In the genomic region with DNA sequence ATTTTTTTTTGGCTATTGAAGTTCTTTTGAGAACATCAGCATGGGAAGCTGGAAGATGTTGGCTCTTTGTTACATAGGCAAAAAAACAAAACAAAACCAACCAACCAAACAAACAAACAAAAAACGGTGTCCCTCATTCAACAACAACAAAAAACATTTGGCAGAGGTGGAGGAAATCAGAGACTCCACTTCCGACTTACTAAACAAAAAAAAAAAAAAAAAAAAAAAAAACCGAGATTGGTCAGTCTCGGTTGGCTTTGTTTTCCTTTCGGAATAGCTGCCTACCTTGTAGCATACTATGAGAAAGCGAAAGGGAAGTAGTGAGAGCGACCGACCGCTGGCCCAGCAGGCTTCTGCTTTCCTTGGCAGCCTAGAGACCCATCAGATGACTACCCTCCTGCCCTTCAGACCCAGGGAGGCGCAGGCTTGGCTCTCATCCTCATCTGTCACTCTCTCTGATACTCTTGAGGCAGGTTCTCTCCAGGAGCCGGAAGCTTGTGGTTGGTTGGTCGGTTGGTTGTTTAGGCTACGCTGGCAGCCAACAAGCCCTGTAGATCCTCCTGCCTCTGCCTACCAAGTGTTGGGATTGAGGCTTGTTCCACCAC, we compare ENCODE assay signal across 8 mouse cellular contexts. TPM values are rescaled to one million over a fixed set of nuclear protein-coding genes. Genes with fewer than 3 reads are reported as not detected.
DNase-seq lines count a peak whose midpoint lies in the region; ATAC-seq and TF ChIP-seq lines count a peak whose summit lies in the region.

No protein-coding gene starts in this region.

- peak overlapping the region; percentile 98 for H3K27ac ChIP-seq in gastrocnemius, adult 2 months
- H3K27ac ChIP-seq in heart, embryonic 15.5 days, result peak overlapping the region; percentile 96
- H3K27ac ChIP-seq in midbrain, embryonic 13.5 days, result no peak overlapping the region

- H3K4me2 ChIP-seq in heart, embryonic 15.5 days, result peak overlapping the region; percentile 69
- peak overlapping the region; percentile 58 for H3K4me2 ChIP-seq in midbrain, embryonic 13.5 days (replicated peaks)

- peaks cover 50% of the 10 kb centered on the region for H3K4me1 ChIP-seq in heart, embryonic 15.5 days (replicated peaks)
- peaks cover 54% of the 10 kb centered on the region for H3K4me1 ChIP-seq in midbrain, embryonic 13.5 days (replicated peaks)

- intact Hi-C loops in gastrocnemius, adult 2 months (cut with DNase I), result no loop called here

- no peak for TF ChIP-seq CTCF in gastrocnemius, adult 2 months (IDR thresholded peaks at IDR 0.05)

- peak overlapping the region; percentile 79 for H3K4me3 ChIP-seq in gastrocnemius, adult 2 months
- peak overlapping the region; percentile 85 for H3K4me3 ChIP-seq in heart, embryonic 15.5 days
- peak overlapping the region; percentile 67 for H3K4me3 ChIP-seq in midbrain, embryonic 13.5 days (replicated peaks)

- 0 out of 2 replicates have a peak overlapping the region, but pooled peaks have one; percentile 84 for H3K9ac ChIP-seq in heart, embryonic 15.5 days
- H3K9ac ChIP-seq in midbrain, embryonic 13.5 days (replicated peaks), result peak overlapping the region; percentile 80

- no peaks in the 10 kb centered on the region for H3K27me3 ChIP-seq in heart, embryonic 15.5 days
- H3K27me3 ChIP-seq in midbrain, embryonic 13.5 days, result peaks cover 10% of the 10 kb centered on the region

- peak; percentile 67 for DNase-seq in gastrocnemius, adult 2 months
- no peak for DNase-seq in gastrocnemius, postnatal 10 days
- peak; percentile 50 to 52 for DNase-seq in adrenal gland, postnatal 36 days
- peak; percentile 81 to 93 for DNase-seq in kidney, postnatal 25 days
- no peak for DNase-seq in right cerebral cortex, postnatal 4 days
- DNase-seq in layer of hippocampus, postnatal 14 days (ENCODE audit: low spot score in 2 of 2), result no peak

- WGBS in heart, embryonic 15.5 days, result 67% methylated on average over 13 of the region's 13 CpGs
- WGBS in midbrain, embryonic 13.5 days, result 83% methylated on average over 13 of the region's 13 CpGs

- H3K36me3 ChIP-seq in heart, embryonic 15.5 days, result no peaks in the 10 kb centered on the region
- H3K36me3 ChIP-seq in midbrain, embryonic 13.5 days, result peaks cover 7% of the 10 kb centered on the region; the same call in 1 of the 2 replicates

- no peak for ATAC-seq in heart, embryonic 15.5 days (replicated peaks; ENCODE audit: insufficient number of reproducible peaks, insufficient read depth, low FRiP score, low read depth)
- ATAC-seq in midbrain, embryonic 13.5 days, result no peak

- no peaks in the 10 kb centered on the region for H3K9me3 ChIP-seq in heart, embryonic 15.5 days (replicated peaks)
- no peaks in the 10 kb centered on the region for H3K9me3 ChIP-seq in midbrain, embryonic 13.5 days

RNA-seq across cellular contexts. Expression of gene Ccdc12, which starts 1.3 kb away (rescaled TPM):
- total RNA-seq in gastrocnemius, adult 2 months (2021), result 10 to 100 TPM; 43.4 to 51.7 TPM
- total RNA-seq in gastrocnemius, postnatal 10 days (2021), result 10 to 100 TPM; 50.3 to 53.6 TPM
- 10 to 100 TPM; 61.3 to 64.7 TPM for total RNA-seq in adrenal gland, postnatal 36 days (2021)
- 130 and 138 TPM in 2 replicates for polyA plus RNA-seq in heart, embryonic 15.5 days (2015; fragmentation: Nextera tagmentation; extraction: Ambion mirVana)
- polyA plus RNA-seq in midbrain, embryonic 13.5 days (2015; fragmentation: Nextera tagmentation; extraction: Ambion mirVana), result 136 and 140 TPM in 2 replicates
- 10 to 100 TPM; 40.1 to 47.1 TPM for total RNA-seq in layer of hippocampus, postnatal 14 days (2021)

RNA-seq across cellular contexts. Expression of gene Nbeal2, which starts 3.6 kb away (rescaled TPM):
- 1 to 10 TPM; 4.7 to 5.0 TPM for total RNA-seq in gastrocnemius, adult 2 months (2021)
- total RNA-seq in gastrocnemius, postnatal 10 days (2021), result 1 to 10 TPM; 2.2 to 3.4 TPM
- total RNA-seq in adrenal gland, postnatal 36 days (2021), result 1 to 10 TPM; 7.2 to 8.1 TPM
- polyA plus RNA-seq in heart, embryonic 15.5 days (2015; fragmentation: Nextera tagmentation; extraction: Ambion mirVana), result 1.8 and 4.2 TPM in 2 replicates
- polyA plus RNA-seq in midbrain, embryonic 13.5 days (2015; fragmentation: Nextera tagmentation; extraction: Ambion mirVana), result 2.0 and 3.1 TPM in 2 replicates
- total RNA-seq in layer of hippocampus, postnatal 14 days (2021), result 1 to 10 TPM; 7.8 to 9.4 TPM

RNA-seq across cellular contexts. Expression of gene Nradd, which starts 33.3 kb away (rescaled TPM):
- total RNA-seq in gastrocnemius, adult 2 months (2021), result 1 to 10 TPM in 1 of 2 experiments, under 1 TPM in 1; 0.64 to 1.2 TPM
- 1 to 10 TPM; 1.6 to 2.2 TPM for total RNA-seq in gastrocnemius, postnatal 10 days (2021)
- total RNA-seq in adrenal gland, postnatal 36 days (2021), result 10 to 100 TPM in 1 of 2 experiments, 1 to 10 TPM in 1; 9.0 to 15.4 TPM
- 17.7 and 22.9 TPM in 2 replicates for polyA plus RNA-seq in heart, embryonic 15.5 days (2015; fragmentation: Nextera tagmentation; extraction: Ambion mirVana)
- polyA plus RNA-seq in midbrain, embryonic 13.5 days (2015; fragmentation: Nextera tagmentation; extraction: Ambion mirVana), result 33.8 and 36.6 TPM in 2 replicates
- 1 to 10 TPM; 2.1 to 2.6 TPM for total RNA-seq in layer of hippocampus, postnatal 14 days (2021)

Comparison
In these comparisons a context has a peak if more than half of its experiments do, and no peak if none do; other contexts are left out.
1. DNase-seq: peak in gastrocnemius, adult 2 months (single experiment), adrenal gland, postnatal 36 days (2 of 2) and kidney, postnatal 25 days (2 of 2); none in gastrocnemius, postnatal 10 days (single experiment), right cerebral cortex, postnatal 4 days (single experiment) and layer of hippocampus, postnatal 14 days (0 of 2).
2. Peak in every context shown above with its lines, with median percentiles within 50 percentile points of each other: H3K4me3 ChIP-seq.